Mouse (Mus musculus) E14TG2a.4 (cell line): ENCODE measurements around the gene Tnfaip3.

ENCODE experiments used
- CTCF ChIP-seq: conservative IDR thresholded peaks from 2 replicates; pipeline ENCODE4 v1.5.1; 2014; ENCODE audit warnings: low read length
- NANOG ChIP-seq: IDR thresholded peaks from 2 replicates; pipeline ENCODE4 v1.6.1; 2014; ENCODE audit warnings: borderline replicate concordance, low read length, mixed read lengths
- POU5F1 ChIP-seq: IDR thresholded peaks from 2 replicates; pipeline ENCODE4 v1.6.1; 2014; ENCODE audit warnings: low read length, borderline replicate concordance

DNA sequence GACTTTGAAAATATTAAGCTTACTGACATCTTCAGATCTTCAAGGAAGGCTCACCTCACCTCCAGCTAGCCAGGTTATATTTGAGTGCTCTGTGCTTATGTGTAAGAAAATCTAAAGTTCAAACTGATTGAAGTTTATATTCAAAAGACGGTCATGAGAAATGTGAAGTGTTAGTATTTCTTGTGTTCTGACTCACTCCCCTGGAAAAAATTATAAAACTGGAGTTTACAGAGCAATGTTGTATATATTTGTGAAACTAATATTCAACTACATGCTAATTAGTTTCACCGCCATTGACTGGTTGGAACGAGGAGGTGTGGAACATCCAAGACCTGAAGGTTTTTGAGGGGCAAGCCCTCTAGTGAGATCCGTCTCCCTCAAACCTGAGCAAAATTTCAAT lies 22.5 kb downstream of the Tnfaip3 start:
- no peak for TF ChIP-seq CTCF
- TF ChIP-seq POU5F1 = no peak
- no peak for TF ChIP-seq NANOG
